Comparison of ENCODE assay signal across 26 mouse cellular contexts in the genomic region with DNA sequence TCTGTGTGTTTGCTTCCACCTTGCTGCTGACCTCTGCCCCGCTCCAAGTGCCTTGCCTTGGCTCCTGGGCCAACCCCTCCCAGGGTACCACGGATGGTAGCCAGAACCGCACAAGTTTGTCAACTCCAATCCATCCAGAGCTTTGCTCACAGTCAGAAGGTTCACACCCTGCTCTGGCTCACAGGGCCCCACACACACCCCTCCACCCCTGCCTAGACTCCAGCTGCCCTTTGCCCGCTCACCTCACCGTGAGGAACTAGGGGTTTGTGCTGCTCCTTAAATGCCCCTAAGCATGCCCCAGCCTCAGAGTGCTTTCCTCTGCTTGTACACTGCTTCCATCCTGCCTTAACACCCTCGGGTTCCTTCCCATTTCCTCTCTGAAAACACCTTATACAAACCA.
"Had no signal": no experiment of that assay in that cellular context is flagged by ENCODE, and none has a peak within 500 bp of the region (broad histone marks: within the 10 kb centered on the region; RNA-seq: fewer than 3 reads in every experiment).

No protein-coding gene starts in this region.

- H3K36me3 ChIP-seq: heart, embryonic 10.5 days; heart, embryonic 12.5 days; hindbrain, embryonic 12.5 days; kidney, embryonic 15.5 days; limb, embryonic 13.5 days; limb, embryonic 15.5 days; liver, embryonic 12.5 days had no signal

- H3K9ac ChIP-seq: heart, embryonic 12.5 days; hindbrain, embryonic 12.5 days; hindbrain, embryonic 14.5 days; kidney, embryonic 15.5 days; limb, embryonic 13.5 days; limb, embryonic 15.5 days; liver, embryonic 12.5 days; liver, embryonic 14.5 days had no signal

- H3K4me1 ChIP-seq: heart, embryonic 10.5 days; heart, embryonic 12.5 days; kidney, embryonic 15.5 days; limb, embryonic 13.5 days; liver, embryonic 12.5 days had no signal

- H3K4me2 ChIP-seq: heart, embryonic 12.5 days; hindbrain, embryonic 12.5 days; hindbrain, embryonic 14.5 days; kidney, embryonic 15.5 days; limb, embryonic 13.5 days; limb, embryonic 15.5 days; liver, embryonic 12.5 days had no signal

- DNase-seq: gastrocnemius, adult 2 months; gastrocnemius, postnatal 10 days; gastrocnemius, postnatal 25 days; heart, adult 18-20 months; heart, postnatal 10 days; heart, postnatal 4 days; kidney, adult 11 months; kidney, adult 2 months; kidney, adult 9 months; kidney, postnatal 14 days; kidney, postnatal 36 days; layer of hippocampus, adult 9-11 months; layer of hippocampus, postnatal 36 days; left cerebral cortex, postnatal 4 days had no signal

- H3K4me3 ChIP-seq: gastrocnemius, adult 2 months; heart, embryonic 10.5 days; heart, embryonic 12.5 days; hindbrain, embryonic 12.5 days; kidney, embryonic 15.5 days; limb, embryonic 13.5 days; limb, embryonic 15.5 days; liver, embryonic 12.5 days had no signal

- ATAC-seq: hindbrain, embryonic 16.5 days; inflammation-experienced regulatory T-cells, adult 6 months; liver, embryonic 12.5 days had no signal

- H3K9me3 ChIP-seq: heart, embryonic 10.5 days had no signal

- H3K27ac ChIP-seq: gastrocnemius, adult 2 months; heart, embryonic 10.5 days; hindbrain, embryonic 12.5 days; hindbrain, embryonic 14.5 days; kidney, embryonic 15.5 days; kidney, postnatal 0 days; limb, embryonic 13.5 days; limb, embryonic 15.5 days; liver, embryonic 12.5 days; liver, embryonic 14.5 days had no signal
